Mouse (Mus musculus) hindbrain, embryonic 14.5 days (tissue): ENCODE results near the gene Spocd1. TPM values are rescaled to one million over a fixed set of nuclear protein-coding genes. Genes with fewer than 3 reads are reported as not detected.
A peak's percentile ranks its signal among the peaks of the same experiment; 100 is the strongest.

Experiments used
- ATAC-seq: fragments of 200-750 bp; cut with Nextera tagmentation; 2 replicates; pipeline ENCODE4 v1.8.0; 2017; ENCODE audit warnings: moderate number of reproducible peaks, mild to moderate bottlenecking, moderate TSS enrichment, moderate library complexity; ENCODE audit not compliant: low FRiP score
- DNase-seq: peaks from one replicate; pipeline ENCODE4 v3.0.0-alpha.2; 2015; ENCODE audit warnings: low spot score
- H3K27ac ChIP-seq: fragments of 300-500 bp; sonication (generic); 2 replicates; pipeline ENCODE4 v1.5.1; 2014; ENCODE audit warnings: mild to moderate bottlenecking, moderate library complexity
- H3K27me3 ChIP-seq: fragments of 300-500 bp; sonication (generic); 2 replicates; pipeline ENCODE4 v1.6.1; 2014; ENCODE audit warnings: mild to moderate bottlenecking, low read length, mixed read lengths; ENCODE audit not compliant: control insufficient read depth, insufficient read depth
- H3K36me3 ChIP-seq: fragments of 300-500 bp; sonication (generic); replicated peaks from 2 replicates; pipeline ENCODE4 v1.6.1; 2014; ENCODE audit not compliant: control insufficient read depth, insufficient read depth
- H3K4me1 ChIP-seq: fragments of 300-500 bp; sonication (generic); replicated peaks from 2 replicates; pipeline ENCODE4 v1.6.1; 2014; ENCODE audit warnings: antibody characterized with exemption, low read length, mixed read lengths; ENCODE audit not compliant: control insufficient read depth, insufficient read depth
- H3K4me2 ChIP-seq: fragments of 300-500 bp; sonication (generic); replicated peaks from 2 replicates; pipeline ENCODE4 v1.6.1; 2014; ENCODE audit warnings: mild to moderate bottlenecking, moderate library complexity
- H3K4me3 ChIP-seq: fragments of 300-500 bp; sonication (generic); replicated peaks from 2 replicates; pipeline ENCODE4 v1.5.1; 2014; ENCODE audit warnings: mild to moderate bottlenecking, low read length
- H3K9ac ChIP-seq: fragments of 300-500 bp; sonication (generic); 2 replicates; pipeline ENCODE4 v1.6.1; 2014
- H3K9me3 ChIP-seq: fragments of 300-500 bp; sonication (generic); 2 replicates; pipeline ENCODE4 v1.6.1; 2016; ENCODE audit warnings: low read length; ENCODE audit not compliant: control insufficient read depth
- WGBS: fragments of 180-500 bp; shearing (Covaris S2); extraction: QIAGEN DNeasy Blood & Tissue Kit; methylation state at CpG from one replicate; pipeline ENCODE4 v1.1.7; 2014; 5-methylcytosine and 5-hydroxymethylcytosine counted together
- polyA plus RNA-seq: library from polyadenylated mRNA; unstranded; fragments of >200 nt; fragmentation: Nextera tagmentation; extraction: Ambion mirVana; gene quantifications from 2 replicates; pipeline ENCODE4 v1.2.1, GENCODE M21; 2014

The Spocd1 gene
- polyA plus RNA-seq, 1 experiment from 2014 or later = not detected

DNA sequence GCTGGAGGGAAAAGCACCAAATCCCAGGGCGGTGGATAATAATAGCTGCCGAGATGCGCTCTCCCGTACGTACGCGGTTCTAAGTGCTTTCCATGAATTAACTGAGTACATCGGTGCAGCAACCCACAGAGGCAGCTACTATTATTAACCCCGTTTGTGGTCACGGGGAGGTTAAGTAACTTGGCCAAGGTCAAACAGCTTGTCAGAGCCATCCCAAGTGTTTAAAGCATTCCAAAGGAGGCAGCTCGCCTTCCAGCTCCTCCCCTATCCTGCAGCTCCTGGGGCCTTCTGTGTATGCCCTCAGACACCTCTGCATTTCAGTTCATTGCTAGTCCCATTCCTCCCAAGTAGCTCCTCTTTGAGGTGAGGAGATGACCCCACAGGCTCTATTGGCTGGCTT is 36.2 kb downstream of the Spocd1 start:
- H3K4me3 ChIP-seq = no peak overlapping the region
- no peak overlapping the region for H3K4me2 ChIP-seq
- no peak for ATAC-seq
- H3K9ac ChIP-seq = no peak overlapping the region
- DNase-seq = no peak
- H3K9me3 ChIP-seq = no peaks in the 10 kb centered on the region
- peak overlapping the region; percentile 68 for H3K27ac ChIP-seq
- 45% methylated on average over 11 of the region's 11 CpGs for WGBS
- peaks cover 32% of the 10 kb centered on the region for H3K4me1 ChIP-seq
- H3K36me3 ChIP-seq = no peaks in the 10 kb centered on the region
- H3K27me3 ChIP-seq = no peaks in the 10 kb centered on the region

DNA sequence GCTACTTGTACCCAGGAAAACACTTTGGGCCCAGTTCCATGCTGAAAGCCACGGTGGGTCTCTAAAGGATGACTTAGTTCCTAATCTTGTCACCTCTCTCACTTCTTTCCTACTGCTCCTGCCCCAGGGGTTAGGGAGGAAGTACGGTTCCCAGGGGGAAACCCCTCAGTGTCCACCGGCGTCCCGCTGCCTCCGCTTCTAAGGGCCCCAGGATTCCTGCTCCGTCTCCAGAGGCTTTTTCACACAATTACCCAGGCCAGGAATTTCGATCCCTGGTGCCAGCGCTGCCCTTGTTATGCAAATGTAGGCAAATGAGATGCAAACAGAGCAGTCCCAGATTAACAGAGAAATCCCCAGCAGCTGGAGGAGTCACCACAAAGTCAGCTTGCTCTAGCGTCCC is 37.2 kb downstream of the Spocd1 start:
- 6% methylated on average over 10 of the region's 10 CpGs for WGBS

DNA sequence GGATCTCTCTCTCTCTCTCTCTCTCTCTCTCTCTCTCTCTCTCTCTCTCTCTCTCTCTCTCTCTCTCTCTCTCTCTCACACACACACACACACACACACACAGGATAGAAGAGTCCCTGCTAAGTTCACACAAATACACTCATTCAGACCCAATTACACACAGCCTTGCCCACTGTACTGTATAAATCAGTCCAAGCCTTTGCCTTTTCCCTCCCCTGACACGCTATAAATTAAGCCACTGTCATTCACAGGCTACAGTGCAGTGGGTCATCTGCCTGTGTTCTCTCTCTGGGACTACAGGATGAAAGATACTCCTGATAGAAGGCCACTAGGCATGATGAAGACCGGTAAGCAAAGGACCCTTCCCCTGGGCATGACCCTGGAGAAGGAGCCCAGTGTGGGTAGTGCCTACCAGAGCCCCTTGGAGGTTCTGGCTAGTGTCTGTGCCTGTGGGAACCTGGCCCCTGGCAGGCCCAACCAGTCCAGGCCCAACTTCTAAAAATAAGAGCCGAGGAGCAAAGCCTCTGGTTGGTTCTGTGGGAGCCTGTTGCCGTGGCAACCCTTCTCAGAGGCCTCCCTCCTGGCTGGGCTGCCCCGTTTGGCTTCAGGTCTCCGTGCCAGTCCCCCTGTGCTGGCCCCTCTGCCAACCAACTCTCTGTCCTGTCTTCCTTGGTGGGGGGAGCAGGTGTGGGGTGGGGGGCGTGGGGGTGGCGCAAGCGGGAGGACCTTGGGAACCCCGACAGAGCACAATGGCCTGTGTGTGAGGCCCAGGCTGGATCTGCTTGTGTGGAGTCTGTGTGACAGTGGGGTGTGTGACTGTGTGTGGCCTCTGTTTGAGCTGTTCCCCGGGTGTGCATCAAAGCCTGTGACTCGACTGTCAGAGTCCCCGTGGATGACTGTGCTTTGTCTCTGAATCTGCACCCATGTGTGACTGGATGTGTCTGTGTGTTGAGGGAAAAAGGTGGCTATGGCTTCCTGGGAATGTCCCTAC is 38.3 kb downstream of the Spocd1 start:
- H3K4me3 ChIP-seq = no peak overlapping the region
- H3K9ac ChIP-seq = 0 out of 2 replicates have a peak overlapping the region, but pooled peaks have one; percentile 3
- no peaks in the 10 kb centered on the region for H3K36me3 ChIP-seq
- H3K9me3 ChIP-seq = no peaks in the 10 kb centered on the region
- H3K27me3 ChIP-seq = no peaks in the 10 kb centered on the region
- peak; percentile 83 for ATAC-seq
- 10% methylated on average over 13 of the region's 13 CpGs for WGBS
- peak overlapping the region; percentile 84 for H3K27ac ChIP-seq
- H3K4me1 ChIP-seq = peaks cover 32% of the 10 kb centered on the region
- H3K4me2 ChIP-seq = peak overlapping the region; percentile 18
- DNase-seq = peak; percentile 63

More for the DNA sequence above, 37.2 kb downstream of the Spocd1 start:
- Histone ChIP-seq H3K36me3 (no peaks in the 10 kb centered on the region), H3K27me3 (no peaks in the 10 kb centered on the region), H3K4me3 (no peak overlapping the region), H3K4me1 (peaks cover 32% of the 10 kb centered on the region), H3K9ac (no peak overlapping the region), H3K9me3 (no peaks in the 10 kb centered on the region), H3K27ac (peak overlapping the region; percentile 84), H3K4me2 (0 out of 2 replicates have a peak overlapping the region, but pooled peaks have one; percentile 4)
- ATAC-seq (no peak), DNase-seq (peak; percentile 63)

DNA sequence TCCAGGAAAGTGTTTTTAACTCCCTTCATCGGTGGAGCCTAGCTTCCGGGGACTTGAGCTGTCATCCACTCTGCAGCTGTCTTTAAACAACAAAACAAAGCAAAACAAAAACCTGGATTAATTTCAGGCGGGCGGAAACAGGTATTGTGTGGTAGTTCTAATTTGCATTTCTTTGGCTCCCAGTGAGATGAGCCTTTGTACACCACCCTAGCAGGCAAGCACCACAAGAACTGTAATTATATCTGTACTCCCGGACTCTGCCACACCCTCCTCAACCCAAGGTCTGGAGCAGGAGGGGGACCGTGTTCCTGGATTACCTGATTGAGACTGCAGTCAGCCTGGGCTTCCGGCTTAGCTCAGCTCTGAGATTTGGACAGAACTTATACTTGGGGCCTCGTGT is 41.1 kb downstream of the Spocd1 start:
- DNase-seq = no peak

DNA sequence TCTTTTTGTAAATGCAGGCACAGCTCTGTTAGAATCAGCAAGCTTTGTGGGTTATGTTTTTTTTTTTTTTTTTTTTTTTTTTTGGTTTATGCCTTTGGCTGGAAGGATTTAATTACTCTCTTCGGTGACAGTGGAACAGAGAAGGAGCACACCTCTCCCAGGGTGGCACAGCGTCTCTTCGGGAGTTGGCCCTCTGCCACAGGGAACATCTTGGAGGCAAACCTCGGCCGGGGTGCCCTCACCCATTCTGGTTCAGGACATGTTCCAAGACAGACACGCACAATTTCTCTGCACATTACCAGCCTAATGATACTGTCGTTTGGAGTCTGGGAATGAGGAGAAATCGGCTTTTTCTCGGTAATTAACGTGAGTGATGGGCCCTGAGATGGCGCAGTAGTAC is 41.8 kb downstream of the Spocd1 start:
- Histone ChIP-seq H3K4me2 (no peak overlapping the region), H3K36me3 (no peaks in the 10 kb centered on the region), H3K27me3 (no peaks in the 10 kb centered on the region), H3K9me3 (no peaks in the 10 kb centered on the region), H3K27ac (no peak overlapping the region), H3K4me3 (no peak overlapping the region), H3K9ac (no peak overlapping the region), H3K4me1 (peaks cover 36% of the 10 kb centered on the region)
- 66% methylated on average over 11 of the region's 11 CpGs for WGBS
- DNase-seq (no peak), ATAC-seq (no peak)

More for the DNA sequence above, 41.1 kb downstream of the Spocd1 start:
- H3K4me2 ChIP-seq = no peak overlapping the region
- H3K27ac ChIP-seq = no peak overlapping the region
- H3K9me3 ChIP-seq = no peaks in the 10 kb centered on the region
- no peaks in the 10 kb centered on the region for H3K27me3 ChIP-seq
- H3K4me1 ChIP-seq = peaks cover 37% of the 10 kb centered on the region
- no peak overlapping the region for H3K4me3 ChIP-seq
- ATAC-seq = no peak
- no peaks in the 10 kb centered on the region for H3K36me3 ChIP-seq
- H3K9ac ChIP-seq = no peak overlapping the region
- 37% methylated on average over 8 of the region's 8 CpGs for WGBS

DNA sequence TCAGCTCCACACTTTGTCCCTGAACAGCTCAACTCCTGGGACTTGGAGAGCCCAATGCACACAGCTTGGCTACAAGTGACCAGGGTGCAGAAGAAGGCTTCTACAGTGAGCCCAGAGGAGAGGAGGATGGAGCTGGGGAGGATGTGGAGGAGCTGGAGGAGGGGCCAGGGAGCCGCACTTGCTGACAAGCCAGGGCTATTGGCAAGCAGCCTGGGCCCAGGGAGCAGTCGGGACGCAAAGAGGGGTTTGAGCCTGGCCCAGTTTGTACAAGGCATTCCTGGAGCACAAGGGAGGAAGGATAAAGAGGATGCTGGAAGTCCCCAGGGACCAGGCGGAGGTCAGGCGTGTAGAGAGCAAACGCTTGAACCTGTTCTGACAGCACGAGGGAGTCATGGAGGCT is 42.9 kb downstream of the Spocd1 start:
- Histone ChIP-seq H3K4me3 (no peak overlapping the region), H3K9me3 (no peaks in the 10 kb centered on the region), H3K36me3 (no peaks in the 10 kb centered on the region), H3K4me2 (no peak overlapping the region), H3K27me3 (no peaks in the 10 kb centered on the region), H3K9ac (no peak overlapping the region), H3K27ac (no peak overlapping the region), H3K4me1 (peaks cover 27% of the 10 kb centered on the region)
- WGBS = 41% methylated on average over 7 of the region's 7 CpGs
- no peak for DNase-seq
- ATAC-seq = no peak

DNA sequence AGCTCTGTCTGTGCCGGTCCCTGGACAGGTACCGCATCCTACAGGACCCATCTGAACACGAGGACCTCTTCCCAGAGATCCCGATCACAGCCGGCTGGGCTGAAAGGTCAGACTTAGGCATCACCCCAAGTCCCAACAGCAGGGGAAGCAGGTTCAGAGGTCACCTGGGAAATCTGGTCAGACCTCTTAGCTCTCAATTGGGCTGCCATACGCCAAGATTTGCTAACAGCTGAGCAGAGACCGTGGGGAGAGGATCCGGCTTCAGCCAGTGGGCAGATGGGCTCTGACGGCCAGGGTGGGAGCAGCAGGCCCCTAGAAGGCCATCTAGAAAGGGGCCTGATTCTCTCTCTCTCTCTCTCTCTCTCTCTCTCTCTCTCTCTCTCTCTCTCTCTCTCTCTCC is 45.2 kb downstream of the Spocd1 start:
- Histone ChIP-seq H3K27ac (no peak overlapping the region), H3K4me1 (peaks cover 10% of the 10 kb centered on the region; the same call in 1 of the 2 replicates), H3K36me3 (no peaks in the 10 kb centered on the region), H3K9ac (no peak overlapping the region), H3K4me3 (no peak overlapping the region), H3K4me2 (no peak overlapping the region), H3K27me3 (no peaks in the 10 kb centered on the region), H3K9me3 (no peaks in the 10 kb centered on the region)
- DNase-seq (no peak), ATAC-seq (no peak)
- 59% methylated on average over 9 of the region's 9 CpGs for WGBS

DNA sequence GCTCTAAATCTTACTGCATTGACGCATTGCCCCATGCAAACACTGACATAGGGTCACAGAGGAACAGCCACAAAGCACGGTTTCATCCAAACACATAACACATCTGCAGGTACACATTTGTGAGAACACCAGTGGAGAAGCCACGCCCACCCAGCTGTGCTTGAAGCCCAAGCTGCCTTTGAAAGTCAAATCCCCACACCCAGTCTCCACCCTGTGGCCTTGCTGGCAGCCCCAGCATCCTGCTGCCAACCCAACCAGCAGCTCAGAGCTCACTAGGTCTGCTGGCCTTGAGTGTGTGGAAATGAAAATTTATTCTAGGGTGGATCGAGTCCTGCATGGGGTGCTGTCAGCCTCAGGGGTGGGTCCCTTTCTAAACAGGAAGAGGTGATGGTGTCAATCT is 48.2 kb downstream of the Spocd1 start:
- 58% methylated on average over 4 of the region's 4 CpGs for WGBS
- H3K36me3 ChIP-seq = no peaks in the 10 kb centered on the region
- no peak overlapping the region for H3K9ac ChIP-seq
- H3K27me3 ChIP-seq = no peaks in the 10 kb centered on the region
- peaks cover 15% of the 10 kb centered on the region for H3K4me1 ChIP-seq
- no peak overlapping the region for H3K4me2 ChIP-seq
- H3K4me3 ChIP-seq = no peak overlapping the region
- DNase-seq (no peak), ATAC-seq (no peak)
- no peaks in the 10 kb centered on the region for H3K9me3 ChIP-seq
- H3K27ac ChIP-seq = no peak overlapping the region

DNA sequence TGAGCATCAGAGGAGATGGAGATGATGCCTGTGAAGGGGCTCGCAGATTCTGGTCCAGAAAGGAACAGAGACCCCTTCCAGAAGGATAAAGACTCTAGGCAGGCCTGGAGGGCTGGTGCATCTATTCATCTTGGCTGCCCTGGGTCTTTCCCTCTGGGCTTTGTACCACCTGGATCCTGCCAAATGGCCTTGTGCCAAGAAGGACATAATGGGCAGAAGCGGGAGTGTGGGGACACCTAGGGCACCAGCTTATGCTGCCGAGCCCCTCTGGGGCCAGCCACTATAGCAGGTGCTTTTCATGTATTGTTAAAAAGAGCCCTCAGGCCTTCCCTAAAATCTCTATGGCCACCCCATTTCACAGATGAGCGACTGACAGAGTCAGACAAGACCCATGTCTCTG is 49.2 kb downstream of the Spocd1 start:
- Histone ChIP-seq H3K9ac (no peak overlapping the region), H3K4me1 (peaks cover 19% of the 10 kb centered on the region), H3K27ac (no peak overlapping the region), H3K4me2 (no peak overlapping the region), H3K36me3 (no peaks in the 10 kb centered on the region), H3K4me3 (no peak overlapping the region), H3K27me3 (no peaks in the 10 kb centered on the region), H3K9me3 (no peaks in the 10 kb centered on the region)
- ATAC-seq (no peak), DNase-seq (no peak)
- 51% methylated on average over 4 of the region's 4 CpGs for WGBS
